Mouse (Mus musculus): ENCODE results near the gene Taar6. TPM values are rescaled to one million over a fixed set of nuclear protein-coding genes. Genes with fewer than 3 reads are reported as not detected.
A peak's percentile ranks its signal among the peaks of the same experiment; 100 is the strongest.

The Taar6 gene
- total and polyA plus RNA-seq, 3 experiments: not detected

GRCm38 (mm10) chr10:23999639-24000038 is 14.2 kb upstream of the Taar6 start, which contains the start of gene Taar7b:
Gene Taar7b (plus strand): TSS chr10:23999939.
- ATAC-seq (ENCODE audit: extremely low read depth, insufficient number of reproducible peaks, low FRiP score, poor library complexity, severe bottlenecking): no peak
- H3K27me3 ChIP-seq (ENCODE audit: insufficient read depth, low read length): no peaks in the 10 kb centered on the region; the same call in 1 of the 2 replicates
- DNase-seq (ENCODE audit: low spot score): no peak
- H3K4me1 ChIP-seq (ENCODE audit: insufficient read depth, low read depth, low read length): no peaks in the 10 kb centered on the region
- no peaks in the 10 kb centered on the region for H3K36me3 ChIP-seq (replicated peaks)
- no peak within 1 kb of the TSS for H3K4me3 ChIP-seq (ENCODE audit: low read depth, low read length)
- no peaks in the 10 kb centered on the region for H3K9me3 ChIP-seq (replicated peaks)
- TF ChIP-seq POLR2AphosphoS5 (IDR thresholded peaks at IDR 0.05; ENCODE audit: insufficient replicate concordance, low read depth, low read length) (no peak), GATA1 (IDR thresholded peaks at IDR 0.05; ENCODE audit: borderline replicate concordance, low read length) (no peak)

GRCm38 (mm10) chr10:23993381-23993780 is 7.9 kb upstream of the Taar6 start, which contains the start of gene Taar7a:
Gene Taar7a (minus strand): TSS chr10:23993481.
- no peak for DNase-seq (ENCODE audit: low spot score)
- Histone ChIP-seq H3K4me3 (ENCODE audit: low read depth, low read length) (no peak within 1 kb of the TSS), H3K36me3 (replicated peaks) (no peaks in the 10 kb centered on the region), H3K9me3 (replicated peaks) (no peaks in the 10 kb centered on the region), H3K27me3 (ENCODE audit: insufficient read depth, low read length) (no peaks in the 10 kb centered on the region), H3K4me1 (ENCODE audit: insufficient read depth, low read depth, low read length) (no peaks in the 10 kb centered on the region)
- TF ChIP-seq POLR2AphosphoS5 (IDR thresholded peaks at IDR 0.05; ENCODE audit: insufficient replicate concordance, low read depth, low read length): no peak
- ATAC-seq (ENCODE audit: extremely low read depth, insufficient number of reproducible peaks, low FRiP score, poor library complexity, severe bottlenecking): no peak

- no peak for DNase-seq (ENCODE audit: low spot score)
- Histone ChIP-seq H3K9me3 (replicated peaks) (no peaks in the 10 kb centered on the region), H3K4me3 (ENCODE audit: low read depth, low read length) (no peak overlapping the region), H3K4me1 (ENCODE audit: insufficient read depth, low read depth, low read length) (no peaks in the 10 kb centered on the region), H3K27me3 (ENCODE audit: insufficient read depth, low read length) (no peaks in the 10 kb centered on the region), H3K36me3 (replicated peaks) (no peaks in the 10 kb centered on the region)
- no peak for ATAC-seq (ENCODE audit: extremely low read depth, insufficient number of reproducible peaks, low FRiP score, poor library complexity, severe bottlenecking)
- TF ChIP-seq TAL1 (conservative IDR thresholded peaks at IDR 0.05; ENCODE audit: low read depth, low read length) (no peak), GATA1 (IDR thresholded peaks at IDR 0.05; ENCODE audit: borderline replicate concordance, low read length) (no peak), CTCF (IDR thresholded peaks at IDR 0.05; ENCODE audit: low read depth, low read length) (no peak), POLR2AphosphoS5 (IDR thresholded peaks at IDR 0.05; ENCODE audit: insufficient replicate concordance, low read depth, low read length) (no peak), GATA2 (IDR thresholded peaks at IDR 0.05; ENCODE audit: borderline replicate concordance, low read depth, low read length) (no peak)
Observed at GRCm38 (mm10) chr10:23986419-23986818, 973 bp upstream of the Taar6 start.

GRCm38 (mm10) chr10:23978901-23979705 is 6.3 kb downstream of the Taar6 start:
- no peaks in the 10 kb centered on the region for H3K9me3 ChIP-seq (replicated peaks)
- TF ChIP-seq CTCF (IDR thresholded peaks at IDR 0.05; ENCODE audit: low read depth, low read length) (peak; percentile 3; the same call in 1 of the 2 replicates), GATA2 (IDR thresholded peaks at IDR 0.05; ENCODE audit: borderline replicate concordance, low read depth, low read length) (no peak)
- ATAC-seq (ENCODE audit: extremely low read depth, insufficient number of reproducible peaks, low FRiP score, poor library complexity, severe bottlenecking) (no peak), DNase-seq (ENCODE audit: low spot score) (peak; percentile 13)
- no peaks in the 10 kb centered on the region for H3K36me3 ChIP-seq (replicated peaks)
- no peak overlapping the region for H3K4me3 ChIP-seq (ENCODE audit: low read depth, low read length)
- no peaks in the 10 kb centered on the region for H3K4me1 ChIP-seq (ENCODE audit: insufficient read depth, low read depth, low read length)
- H3K27me3 ChIP-seq (ENCODE audit: insufficient read depth, low read length): no peaks in the 10 kb centered on the region

GRCm38 (mm10) chr10:23977958-23978357 is 7.5 kb downstream of the Taar6 start:
- H3K9me3 ChIP-seq (replicated peaks): no peaks in the 10 kb centered on the region
- no peak overlapping the region for H3K4me3 ChIP-seq (ENCODE audit: low read depth, low read length)
- no peaks in the 10 kb centered on the region for H3K27me3 ChIP-seq (ENCODE audit: insufficient read depth, low read length)
- ATAC-seq (ENCODE audit: extremely low read depth, insufficient number of reproducible peaks, low FRiP score, poor library complexity, severe bottlenecking) (no peak), DNase-seq (ENCODE audit: low spot score) (no peak)
- no peak for TF ChIP-seq TAL1 (conservative IDR thresholded peaks at IDR 0.05; ENCODE audit: low read depth, low read length)
- H3K4me1 ChIP-seq (ENCODE audit: insufficient read depth, low read depth, low read length): no peaks in the 10 kb centered on the region
- no peaks in the 10 kb centered on the region for H3K36me3 ChIP-seq (replicated peaks)

- Histone ChIP-seq H3K36me3 (replicated peaks) (no peaks in the 10 kb centered on the region), H3K4me1 (ENCODE audit: insufficient read depth, low read depth, low read length) (no peaks in the 10 kb centered on the region), H3K27me3 (ENCODE audit: insufficient read depth, low read length) (peaks cover 14% of the 10 kb centered on the region; the same call in 1 of the 2 replicates), H3K4me3 (ENCODE audit: low read depth, low read length) (no peak overlapping the region), H3K9me3 (replicated peaks) (no peaks in the 10 kb centered on the region)
- ATAC-seq (ENCODE audit: extremely low read depth, insufficient number of reproducible peaks, low FRiP score, poor library complexity, severe bottlenecking) (no peak), DNase-seq (ENCODE audit: low spot score) (no peak)
- TF ChIP-seq CTCF (IDR thresholded peaks at IDR 0.05; ENCODE audit: low read depth, low read length) (no peak), GATA1 (IDR thresholded peaks at IDR 0.05; ENCODE audit: borderline replicate concordance, low read length) (no peak), TAL1 (conservative IDR thresholded peaks at IDR 0.05; ENCODE audit: low read depth, low read length) (no peak), POLR2AphosphoS5 (IDR thresholded peaks at IDR 0.05; ENCODE audit: insufficient replicate concordance, low read depth, low read length) (no peak), GATA2 (IDR thresholded peaks at IDR 0.05; ENCODE audit: borderline replicate concordance, low read depth, low read length) (no peak)
Observed at GRCm38 (mm10) chr10:23971256-23971655, 14.2 kb downstream of the Taar6 start.

GRCm38 (mm10) chr10:23970656-23971165 is 14.7 kb downstream of the Taar6 start, which contains the start of gene Taar5:
Gene Taar5 (plus strand): TSS chr10:23970706.
- H3K4me3 ChIP-seq (ENCODE audit: low read depth, low read length): no peak within 1 kb of the TSS
- H3K4me1 ChIP-seq (ENCODE audit: insufficient read depth, low read depth, low read length): no peaks in the 10 kb centered on the region
- no peak for TF ChIP-seq GATA2 (IDR thresholded peaks at IDR 0.05; ENCODE audit: borderline replicate concordance, low read depth, low read length)
- TF ChIP-seq TAL1 (conservative IDR thresholded peaks at IDR 0.05; ENCODE audit: low read depth, low read length): no peak
- H3K9me3 ChIP-seq (replicated peaks): no peaks in the 10 kb centered on the region
- H3K36me3 ChIP-seq (replicated peaks): no peaks in the 10 kb centered on the region
- DNase-seq (ENCODE audit: low spot score) (no peak), ATAC-seq (ENCODE audit: extremely low read depth, insufficient number of reproducible peaks, low FRiP score, poor library complexity, severe bottlenecking) (no peak)
- H3K27me3 ChIP-seq (ENCODE audit: insufficient read depth, low read length): peaks cover 14% of the 10 kb centered on the region; the same call in 1 of the 2 replicates

Measured in G1E (cell line).